Mouse (Mus musculus) Patski (cell line): ENCODE data around the gene Dixdc1. TPM values are rescaled to one million over a fixed set of nuclear protein-coding genes. Genes with fewer than 3 reads are reported as not detected.
A peak's percentile ranks its signal among the peaks of the same experiment; 100 is the strongest.

ENCODE experiments used
- ATAC-seq: fragments of 100-300 bp; one replicate; pipeline ENCODE4 v1.8.0; 2021
- CTCF ChIA-PET: fragments of 350-600 bp; sonication (Branson Sonifier 250); formaldehyde crosslinking; loops from one replicate; lab custom pipeline; 2022; ENCODE audit warnings: inconsistent platforms; lab: Charles Lee
- POLR2A ChIA-PET: fragments of 350-600 bp; sonication (Branson Sonifier 250); formaldehyde crosslinking; loops from one replicate; lab custom pipeline; 2022; ENCODE audit warnings: antibody characterized with exemption, inconsistent platforms; lab: Charles Lee
- DNase-seq: peaks from one replicate; pipeline ENCODE4 v3.0.0-alpha.2; 2011; ENCODE audit warnings: low read depth, low spot score
- H3K27me3 ChIP-seq: fragments of 371-371 bp; one replicate; pipeline ENCODE4 v1.5.1; 2021
- CTCF ChIP-seq: fragments of 100-300 bp; IDR thresholded peaks from one replicate; pipeline ENCODE4 v1.5.1; 2021
- in situ Hi-C: fragments of 300-500 bp; cut with MboI; formaldehyde crosslinking; loops from 3 replicates; pipeline ENCODE4 v1.11.1; 2018; ENCODE audit warnings: low pct_unique_long_range_greater_than_20kb, mixed read lengths
- polyA plus RNA-seq: library from polyadenylated mRNA; unstranded; gene quantifications from one replicate; pipeline ENCODE4 v1.2.3, GENCODE M21; 2021

Dixdc1 gene
- polyA plus RNA-seq, 1 experiment from 2014 or later = 14.6 TPM

GRCm38 (mm10) chr9:50727171-50727924, 12.0 kb downstream of the Dixdc1 start:
- in situ Hi-C loops = no loop called here
- CTCF ChIA-PET = interaction anchor here (0.7 to 2.7 kb wide), 6 partner anchors 8 to 40 kb away, joined by 3 to 12 read pairs (median 4); partner anchors contain the start of genes Dixdc1 and Fdxacb1

GRCm38 (mm10) chr9:50725921-50726590, 13.3 kb downstream of the Dixdc1 start:
- CTCF ChIA-PET = interaction anchor here (1.4 to 2.7 kb wide), 4 partner anchors 9 to 41 kb away, joined by 3 to 12 read pairs (median 4); partner anchors contain the start of gene Fdxacb1

More at GRCm38 (mm10) chr9:50727171-50727924, 12.0 kb downstream of the Dixdc1 start:
- DNase-seq = no peak
- POLR2A ChIA-PET = interaction anchor here (1.1 to 2.4 kb wide), 3 partner anchors 14 to 26 kb away, joined by 3 to 12 read pairs (median 6); partner anchors contain the start of genes 2310030G06Rik and Hspb2
- no peak for TF ChIP-seq CTCF
- peak; percentile 44 for ATAC-seq
- no peaks in the 10 kb centered on the region for H3K27me3 ChIP-seq

DNA sequence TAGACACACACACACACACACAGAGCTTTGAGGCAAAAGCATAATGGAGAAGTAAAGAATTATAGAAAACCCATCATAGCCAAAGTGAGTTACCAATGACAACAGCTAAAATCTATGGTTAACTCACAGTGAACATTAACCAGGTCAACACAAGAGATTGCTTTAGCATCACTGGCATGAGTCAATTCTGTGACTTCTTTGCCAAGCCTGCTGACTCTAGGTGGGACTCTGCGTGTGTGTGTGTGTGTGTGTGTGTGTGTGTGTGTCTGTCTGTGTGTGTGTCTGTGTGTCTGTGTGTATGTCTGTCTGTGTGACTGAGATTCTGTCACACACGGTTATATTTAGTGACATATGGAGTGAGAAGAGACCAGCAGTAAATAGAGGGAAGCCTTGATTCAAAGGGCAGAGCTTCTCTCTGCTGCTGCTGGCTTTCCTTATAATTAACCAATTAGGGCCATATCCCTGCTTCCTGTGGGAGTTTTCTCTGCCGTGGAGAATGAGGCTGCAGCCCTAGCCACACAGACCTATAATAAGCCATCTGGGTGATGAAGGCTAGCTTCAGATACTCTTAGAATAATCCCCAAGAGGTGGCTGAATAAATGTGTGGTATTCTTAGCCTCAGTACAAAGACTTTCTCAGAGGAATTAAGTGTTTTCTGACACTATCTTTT, 14.5 kb downstream of the Dixdc1 start:
- H3K27me3 ChIP-seq = no peaks in the 10 kb centered on the region
- no peak for ATAC-seq
- no peak for DNase-seq
- no peak for TF ChIP-seq CTCF
- CTCF ChIA-PET = interaction anchor here (1.0 to 2.4 kb wide), 2 partner anchors 16 to 43 kb away, joined by 3 to 7 read pairs; partner anchors contain the start of gene Fdxacb1
- in situ Hi-C loops = no loop called here
- POLR2A ChIA-PET = interaction anchor here (1.1 kb wide), 1 partner anchor 31 kb away, joined by 3 read pairs; no protein-coding TSS in a partner anchor

More at GRCm38 (mm10) chr9:50725921-50726590, 13.3 kb downstream of the Dixdc1 start:
- in situ Hi-C loops = no loop called here
- DNase-seq (no peak), ATAC-seq (no peak)
- no peaks in the 10 kb centered on the region for H3K27me3 ChIP-seq
- POLR2A ChIA-PET = interaction anchor here (2.4 kb wide), 1 partner anchor 20 kb away, joined by 6 read pairs; the partner anchor contains the start of gene 2310030G06Rik
- no peak for TF ChIP-seq CTCF

DNA sequence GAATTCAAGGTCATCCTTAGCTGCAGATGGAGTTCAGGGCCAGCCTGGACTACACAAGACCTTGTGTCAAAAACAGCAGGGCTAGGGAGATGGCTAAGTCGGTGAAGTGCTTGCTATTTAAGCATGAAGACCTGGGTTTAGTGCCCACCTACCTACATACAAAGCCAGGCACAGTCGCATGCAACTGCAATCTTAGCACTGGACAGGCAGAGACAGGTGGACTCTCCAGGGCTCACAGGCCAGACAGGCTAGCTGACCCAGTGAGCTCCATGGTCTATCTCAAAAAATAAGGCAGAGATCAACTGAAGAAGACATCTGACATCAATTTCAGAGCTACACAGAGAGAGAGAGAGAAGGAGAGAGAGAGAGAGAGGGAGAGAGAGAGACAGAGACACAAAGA, 15.2 kb downstream of the Dixdc1 start:
- POLR2A ChIA-PET = interaction anchor here (1.1 kb wide), 1 partner anchor 32 kb away, joined by 3 read pairs; no protein-coding TSS in a partner anchor
- DNase-seq = no peak
- in situ Hi-C loops = no loop called here
- CTCF ChIA-PET = interaction anchor here (1.0 to 2.4 kb wide), 2 partner anchors 16 to 43 kb away, joined by 3 to 7 read pairs; partner anchors contain the start of gene Fdxacb1
- ATAC-seq = no peak
- TF ChIP-seq CTCF = no peak
- H3K27me3 ChIP-seq = no peaks in the 10 kb centered on the region

DNA sequence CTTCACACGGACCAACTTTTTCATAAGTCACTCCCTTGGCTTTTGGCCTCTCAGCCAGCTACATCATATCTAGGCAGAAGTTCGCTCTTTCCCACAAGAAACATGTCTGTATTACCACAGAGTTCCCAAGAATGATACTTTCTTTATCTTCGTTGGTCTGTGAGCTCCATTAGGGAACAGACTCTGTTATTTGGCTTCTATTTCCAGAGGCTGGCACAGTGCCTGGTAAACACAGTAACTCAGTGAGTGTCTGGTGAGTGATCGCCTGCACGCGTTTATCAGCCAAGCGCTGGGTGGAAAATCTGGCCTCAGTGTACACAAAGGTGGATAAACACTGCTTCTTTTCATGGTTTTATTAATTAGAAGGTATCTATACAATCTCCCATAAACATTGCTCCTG, 15.9 kb downstream of the Dixdc1 start:
- in situ Hi-C loops = no loop called here
- H3K27me3 ChIP-seq = no peaks in the 10 kb centered on the region
- ATAC-seq = no peak
- no peak for TF ChIP-seq CTCF
- CTCF ChIA-PET = interaction anchor here (0.7 to 2.4 kb wide), 2 partner anchors 10 to 44 kb away, joined by 3 to 7 read pairs; partner anchors contain the start of gene Fdxacb1
- no peak for DNase-seq
- POLR2A ChIA-PET = no interaction called here

GRCm38 (mm10) chr9:50722451-50722911, 16.8 kb downstream of the Dixdc1 start:
- no peaks in the 10 kb centered on the region for H3K27me3 ChIP-seq
- TF ChIP-seq CTCF = no peak
- no peak for DNase-seq
- in situ Hi-C loops = no loop called here
- CTCF ChIA-PET = interaction anchor here (0.9 to 2.4 kb wide), 3 partner anchors 29 to 45 kb away, joined by 3 to 7 read pairs (median 3); partner anchors contain the start of gene Fdxacb1
- POLR2A ChIA-PET = no interaction called here
- no peak for ATAC-seq

DNA sequence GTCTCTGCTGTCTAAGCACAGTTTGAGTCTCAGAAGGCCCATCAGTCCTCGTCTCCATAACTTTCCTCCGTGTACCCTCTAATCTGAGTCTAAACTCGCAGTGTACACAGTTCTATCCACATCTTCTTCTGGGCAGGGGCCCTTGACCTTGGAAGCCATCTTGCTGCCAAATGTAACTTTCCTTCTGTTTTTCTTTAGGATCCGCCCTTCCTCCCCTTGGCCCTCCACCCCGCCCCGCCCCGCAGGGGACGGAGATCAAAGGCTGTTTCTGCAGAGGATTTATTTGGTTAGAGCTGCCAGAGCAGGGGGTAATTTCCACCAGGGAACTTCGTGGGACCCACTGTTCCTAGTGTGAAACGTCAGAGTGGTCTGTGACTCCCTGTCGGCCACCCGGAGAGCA, 18.3 kb downstream of the Dixdc1 start:
- POLR2A ChIA-PET = no interaction called here
- ATAC-seq (no peak), DNase-seq (no peak)
- no peak for TF ChIP-seq CTCF
- in situ Hi-C loops = no loop called here
- no peaks in the 10 kb centered on the region for H3K27me3 ChIP-seq
- CTCF ChIA-PET = no interaction called here

GRCm38 (mm10) chr9:50718878-50719277, 20.4 kb downstream of the Dixdc1 start:
- TF ChIP-seq CTCF = no peak
- in situ Hi-C loops = loop anchor here (10.0 kb wide), 1 partner anchor 46 kb away; the partner anchor contains the start of gene Fdxacb1

GRCm38 (mm10) chr9:50714188-50714587, 25.1 kb downstream of the Dixdc1 start:
- DNase-seq (no peak), ATAC-seq (no peak)
- no peaks in the 10 kb centered on the region for H3K27me3 ChIP-seq
- CTCF ChIA-PET = no interaction called here
- in situ Hi-C loops = loop anchor here (10.0 kb wide), 1 partner anchor 51 kb away; the partner anchor contains the start of gene Fdxacb1
- POLR2A ChIA-PET = no interaction called here
- no peak for TF ChIP-seq CTCF

More at GRCm38 (mm10) chr9:50718878-50719277, 20.4 kb downstream of the Dixdc1 start:
- DNase-seq (no peak), ATAC-seq (no peak)
- ChIA-PET POLR2A (no interaction called here), CTCF (interaction anchor here (1.1 to 1.3 kb wide), 3 partner anchors 16 to 50 kb away, joined by 3 read pairs; partner anchors contain the start of gene Fdxacb1)
- H3K27me3 ChIP-seq = no peaks in the 10 kb centered on the region
